Mouse (Mus musculus): Measurements from ENCODE around the gene Rnf222.

Gene Rnf222

DNA sequence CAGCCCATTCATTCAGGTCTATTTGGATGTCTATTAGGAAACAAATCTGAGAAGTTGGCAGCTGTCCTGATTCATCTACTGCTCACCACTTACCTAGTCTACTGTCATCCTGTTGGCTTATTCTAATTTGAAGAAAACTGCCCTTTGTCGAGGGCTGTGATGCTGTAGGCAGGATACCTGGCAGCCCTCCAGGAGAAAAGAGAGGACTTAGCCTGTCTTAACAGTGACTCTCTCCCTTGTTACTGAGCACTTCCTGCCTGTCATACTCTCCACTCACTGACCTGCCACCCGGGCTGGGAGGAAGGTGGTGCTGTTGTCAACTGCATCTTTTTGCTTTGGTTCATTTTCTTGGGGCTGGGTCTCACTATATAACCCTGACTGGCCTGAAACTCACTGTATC, 2.3 kb downstream of the Rnf222 start:
- no peak for DNase-seq (ENCODE audit: low spot score)

DNA sequence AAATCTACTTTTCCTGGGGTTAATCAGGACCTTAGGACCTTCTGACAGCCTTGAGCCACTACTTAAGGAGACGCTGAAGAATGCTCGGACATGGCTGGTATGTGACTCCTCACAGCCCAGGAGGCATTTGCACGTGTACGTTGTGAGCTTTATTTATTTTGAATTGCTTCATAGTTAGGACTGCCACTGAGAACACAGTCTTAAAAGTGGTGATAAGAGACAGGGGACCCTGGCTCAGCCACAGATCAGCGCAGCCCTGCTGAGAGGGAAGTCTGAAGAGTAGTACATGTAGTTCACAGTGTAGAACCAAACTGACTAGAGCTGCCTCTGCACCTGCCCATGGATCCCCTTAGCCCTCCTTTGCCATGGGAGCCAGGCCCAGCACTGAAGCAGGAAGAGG, 3.5 kb downstream of the Rnf222 start:
- DNase-seq (ENCODE audit: low spot score) = no peak

- no peak for DNase-seq (ENCODE audit: low spot score)
Observed at GRCm38 (mm10) chr11:68892233-68892832, 4.0 kb downstream of the Rnf222 start.

DNA sequence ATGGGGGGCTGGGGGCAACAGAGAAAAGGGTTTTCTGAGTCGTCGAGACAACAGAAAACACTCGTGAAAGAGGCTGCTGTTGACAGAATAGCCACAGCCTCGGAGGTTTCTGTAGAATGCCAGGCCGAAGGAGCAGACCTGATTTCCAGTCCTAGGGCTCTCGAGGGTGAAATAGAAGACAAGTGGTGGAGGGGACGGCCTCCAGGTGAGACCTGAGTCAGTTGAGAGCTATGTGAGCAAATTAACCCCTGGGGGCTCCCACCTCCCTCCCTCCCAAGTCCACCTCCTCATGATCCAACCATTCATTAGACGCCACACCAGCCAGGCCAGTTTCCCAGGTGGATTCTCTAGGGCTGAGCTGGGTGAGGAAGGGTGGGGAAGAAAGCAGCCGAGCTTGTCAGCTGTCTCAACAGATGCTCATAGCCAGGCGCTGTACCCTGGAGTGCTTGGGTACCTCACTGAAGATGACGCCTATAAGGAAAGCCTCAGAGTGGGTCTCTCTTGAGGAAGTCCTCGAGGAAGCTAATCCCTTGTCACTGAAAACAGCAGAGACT, 5.6 kb downstream of the Rnf222 start:
- DNase-seq (ENCODE audit: low spot score) = no peak

GRCm38 (mm10) chr11:68896247-68896646, 7.9 kb downstream of the Rnf222 start:
- no peak for DNase-seq (ENCODE audit: low spot score)

DNA sequence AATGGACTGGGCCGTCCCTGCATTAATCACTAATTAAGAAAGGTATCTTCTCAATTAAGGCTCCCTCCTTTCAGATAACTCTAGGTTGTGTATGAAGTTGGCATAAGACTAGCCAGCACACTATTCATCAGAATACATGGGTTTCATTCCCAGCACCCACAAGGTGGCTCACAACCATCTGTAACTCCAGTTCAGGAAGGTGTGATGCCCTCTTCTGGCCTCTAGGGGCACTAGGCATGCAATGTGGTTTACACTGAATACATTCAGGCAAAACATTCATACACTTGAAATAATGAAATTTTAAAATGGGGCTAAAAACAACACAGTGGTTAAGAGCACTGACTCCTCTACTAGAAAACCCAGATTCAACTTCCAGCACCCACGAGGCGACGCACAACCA, 8.8 kb downstream of the Rnf222 start:
- DNase-seq (ENCODE audit: low spot score) = no peak

DNA sequence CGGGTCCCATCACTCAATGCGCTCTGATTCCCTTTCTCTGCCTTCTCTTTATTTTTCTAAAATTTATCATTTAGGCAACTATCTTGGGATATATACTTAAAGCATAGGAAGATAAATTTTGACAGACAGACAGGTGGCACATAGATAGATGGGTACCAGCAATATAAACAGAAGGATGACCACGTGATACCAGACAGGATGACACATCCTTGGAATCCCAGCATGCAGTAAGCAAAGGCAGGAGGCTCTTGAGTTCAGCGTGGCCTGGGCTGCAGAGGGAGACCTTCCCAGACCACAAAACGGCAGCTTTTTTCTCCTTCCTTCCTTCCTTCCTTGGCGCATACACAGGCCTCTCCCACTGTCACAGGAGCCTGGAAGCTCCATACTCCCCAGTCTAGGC, 9.5 kb downstream of the Rnf222 start:
- DNase-seq (ENCODE audit: low spot score) = no peak

DNA sequence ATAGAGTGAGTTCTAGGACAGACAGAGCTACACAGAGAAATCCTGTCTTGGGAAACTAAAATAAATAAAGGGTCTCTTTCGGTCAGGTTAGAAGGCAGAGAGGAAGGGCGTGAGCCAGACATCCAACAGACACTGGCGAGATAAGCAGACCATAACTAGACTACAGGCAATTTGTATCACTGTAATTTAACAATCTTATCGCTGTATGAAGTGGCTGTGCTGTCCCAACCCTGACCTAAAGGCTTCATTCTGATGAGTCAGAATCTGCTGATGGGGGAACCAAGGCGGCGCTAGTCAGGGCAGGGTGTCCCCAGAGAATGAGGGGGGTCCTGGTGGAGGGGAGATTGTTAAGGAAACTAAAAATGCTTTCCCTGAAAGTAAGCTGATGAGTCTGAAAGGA, 10.4 kb downstream of the Rnf222 start:
- no peak for DNase-seq (ENCODE audit: low spot score)

DNA sequence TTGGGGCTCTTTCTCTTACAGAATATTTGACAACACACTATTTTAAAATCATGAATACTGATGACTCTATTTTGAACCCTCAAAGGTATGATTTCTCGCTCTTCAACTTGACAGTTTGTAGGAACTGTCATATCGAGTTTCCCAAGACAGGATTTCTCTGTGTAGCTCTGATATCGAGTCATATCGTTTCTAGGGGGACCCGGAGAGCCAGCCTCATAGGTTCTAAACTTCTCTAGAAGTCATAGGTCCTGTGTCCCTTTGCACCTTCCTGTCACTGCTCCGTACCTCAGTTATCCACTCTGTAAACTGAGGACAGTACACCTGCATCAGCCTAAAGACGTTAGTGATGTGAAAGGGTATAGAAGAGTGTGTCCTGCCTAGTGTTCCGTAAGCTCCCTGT, 11.5 kb downstream of the Rnf222 start:
- DNase-seq (ENCODE audit: low spot score) = no peak

- no peak for DNase-seq (ENCODE audit: low spot score)
Observed at GRCm38 (mm10) chr11:68900519-68901350, 12.4 kb downstream of the Rnf222 start.

DNA sequence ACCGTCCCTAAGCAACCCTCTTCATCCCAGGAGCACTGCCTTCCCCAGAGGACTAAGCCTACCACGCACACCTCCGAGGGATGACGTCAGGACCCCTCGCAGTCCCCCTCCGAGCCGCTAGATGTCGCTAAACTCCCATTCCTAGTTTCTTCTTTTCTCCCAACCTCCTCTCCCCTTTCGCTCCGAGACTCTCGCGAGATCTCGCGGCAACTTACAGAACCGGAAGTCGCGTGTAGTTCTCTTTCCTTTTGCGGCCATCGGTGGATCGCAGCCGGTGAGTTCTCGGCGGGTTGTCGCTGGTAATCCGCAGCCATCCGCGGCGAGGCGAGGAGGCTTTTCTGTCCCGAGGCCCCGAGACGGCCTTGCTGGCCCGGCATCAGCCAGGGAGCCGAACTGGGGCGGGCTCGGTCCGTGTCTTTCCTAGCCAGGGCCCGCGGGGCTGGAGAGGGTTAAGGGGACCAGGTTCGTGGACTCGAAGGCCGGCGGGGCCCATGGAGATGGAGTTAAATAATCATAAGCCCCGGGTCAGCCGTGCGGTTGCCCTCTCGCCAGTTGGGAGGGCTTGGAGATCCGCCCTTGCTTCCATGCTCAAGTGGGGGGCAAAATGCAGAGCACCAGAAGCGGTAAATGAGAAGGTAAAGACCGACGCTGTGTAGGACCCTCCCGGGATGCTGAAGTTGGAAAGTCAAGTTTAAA, 13.1 kb downstream of the Rnf222 start, which contains the start of gene Rpl26:
TSS of gene Rpl26 (plus strand) at position 233 of the 696 bp plus-strand sequence.
- peak; percentile 92 for DNase-seq (ENCODE audit: low spot score)

GRCm38 (mm10) chr11:68902047-68902364, 13.7 kb downstream of the Rnf222 start:
- no peak for DNase-seq (ENCODE audit: low spot score)

DNA sequence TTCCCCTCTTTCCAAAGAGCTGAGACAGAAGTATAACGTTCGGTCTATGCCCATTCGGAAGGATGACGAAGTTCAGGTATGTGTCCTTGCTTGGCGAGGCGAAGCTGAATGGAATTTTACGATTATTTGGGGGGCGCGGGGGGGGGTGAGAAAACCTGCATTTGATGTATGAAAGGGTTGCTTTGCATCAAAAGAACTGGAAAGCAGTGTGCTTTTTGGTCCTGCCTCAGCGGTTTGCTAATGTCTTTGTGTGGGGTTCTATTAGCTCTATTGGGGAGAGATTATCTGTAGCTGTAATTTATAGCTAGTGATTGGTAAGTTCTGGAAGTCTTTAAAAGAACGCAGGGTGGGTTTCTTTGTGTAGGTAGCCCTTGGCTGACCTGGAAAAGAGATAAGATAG, 14.0 kb downstream of the Rnf222 start:
- DNase-seq (ENCODE audit: low spot score) = no peak

DNA sequence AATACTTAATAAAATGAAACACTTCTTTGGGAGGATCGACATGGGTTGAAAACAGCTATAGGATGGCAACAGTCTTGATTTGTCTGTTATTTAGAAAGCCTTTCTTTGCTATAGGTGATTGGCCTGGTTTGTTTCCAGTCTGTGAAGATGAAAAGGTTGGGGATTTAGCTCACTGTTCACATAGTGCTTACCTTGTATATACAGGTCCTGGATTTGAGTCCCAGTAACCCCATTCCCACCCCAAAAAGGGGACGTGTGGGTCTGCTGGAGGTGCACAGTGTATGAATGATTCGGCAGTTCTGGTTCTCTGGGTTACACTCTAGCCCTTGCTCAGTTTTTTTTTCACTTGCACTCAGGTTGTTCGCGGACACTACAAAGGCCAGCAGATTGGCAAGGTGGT, 14.5 kb downstream of the Rnf222 start:
- no peak for DNase-seq (ENCODE audit: low spot score)

DNA sequence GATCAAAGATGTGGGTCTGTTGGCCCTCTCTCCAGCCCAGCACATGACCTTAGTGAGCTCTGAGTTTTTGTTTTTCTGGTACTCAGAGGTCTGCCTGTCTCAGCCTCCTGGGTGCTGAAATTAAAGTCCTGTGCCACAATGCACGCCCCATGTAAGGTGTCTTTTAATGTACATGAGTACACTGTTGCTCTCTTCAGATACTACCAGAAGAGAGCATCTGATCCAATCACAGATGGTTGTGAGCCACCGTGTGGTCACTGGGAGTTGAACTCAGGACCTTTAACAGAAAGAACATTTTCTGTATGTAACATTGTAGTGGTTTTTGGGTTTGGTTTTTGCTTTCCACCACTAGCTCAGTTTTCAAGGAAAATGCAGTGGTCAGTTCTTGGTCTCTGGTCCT, 15.4 kb downstream of the Rnf222 start:
- no peak for DNase-seq (ENCODE audit: low spot score)

GRCm38 (mm10) chr11:68904375-68905137, 16.2 kb downstream of the Rnf222 start:
- DNase-seq (ENCODE audit: low spot score) = peak; percentile 55

DNA sequence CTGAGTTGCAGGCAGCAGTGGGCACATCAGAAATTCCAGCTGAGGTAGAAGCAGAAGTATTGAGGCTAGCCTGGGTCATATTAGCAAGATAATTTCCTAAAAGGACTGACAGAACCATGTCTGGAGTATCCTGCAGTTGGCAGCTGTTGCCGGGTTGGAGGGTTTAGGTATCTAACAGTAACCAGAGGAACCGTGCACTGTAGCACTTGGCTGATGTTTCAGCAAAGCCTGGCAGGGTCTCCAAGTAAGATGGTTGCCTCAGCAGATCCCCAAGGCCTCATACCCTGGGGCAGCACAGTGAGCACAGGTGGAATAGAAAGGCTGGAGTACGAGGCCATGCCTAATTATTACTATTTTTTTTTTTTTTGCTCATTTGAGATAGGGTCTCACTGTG, 16.8 kb downstream of the Rnf222 start:
- no peak for DNase-seq (ENCODE audit: low spot score)

DNA sequence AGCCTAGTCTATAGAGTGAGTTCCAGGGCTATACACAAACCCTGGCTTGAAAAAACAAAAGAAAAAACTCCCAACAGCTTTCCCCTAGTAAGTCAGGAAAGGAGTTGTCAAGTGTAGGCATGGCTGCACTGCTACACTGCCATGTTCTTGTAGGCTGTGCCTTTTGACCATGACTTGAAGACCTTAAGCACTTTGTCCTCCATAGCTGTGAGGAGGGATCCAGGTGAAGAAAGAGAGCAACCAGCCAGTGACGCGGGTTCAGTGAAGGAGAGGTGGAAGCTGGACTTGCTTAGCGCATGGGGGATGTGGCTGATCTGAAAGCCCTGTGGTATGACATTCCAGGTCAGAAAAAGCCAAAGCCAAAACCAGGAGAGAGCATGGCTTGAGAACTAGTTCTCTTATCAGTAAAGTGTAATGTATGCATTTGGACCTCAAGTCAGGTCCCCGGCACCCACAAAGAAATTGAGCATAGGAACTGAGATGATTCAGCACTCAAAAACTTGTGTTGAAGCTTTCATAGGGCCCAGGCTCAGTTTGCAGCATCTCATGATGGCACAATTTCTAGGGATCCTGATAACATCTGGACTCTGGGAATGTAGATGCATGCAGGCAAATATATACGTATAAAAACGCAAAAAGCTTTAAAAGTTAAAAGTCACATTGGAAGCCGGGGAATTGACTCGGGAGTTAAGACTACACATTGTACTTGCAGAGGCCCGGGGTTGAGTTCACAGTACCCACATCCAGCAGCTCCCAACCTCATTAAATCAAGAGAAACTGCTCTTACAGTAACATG, 17.5 kb downstream of the Rnf222 start:
- DNase-seq (ENCODE audit: low spot score) = no peak

DNA sequence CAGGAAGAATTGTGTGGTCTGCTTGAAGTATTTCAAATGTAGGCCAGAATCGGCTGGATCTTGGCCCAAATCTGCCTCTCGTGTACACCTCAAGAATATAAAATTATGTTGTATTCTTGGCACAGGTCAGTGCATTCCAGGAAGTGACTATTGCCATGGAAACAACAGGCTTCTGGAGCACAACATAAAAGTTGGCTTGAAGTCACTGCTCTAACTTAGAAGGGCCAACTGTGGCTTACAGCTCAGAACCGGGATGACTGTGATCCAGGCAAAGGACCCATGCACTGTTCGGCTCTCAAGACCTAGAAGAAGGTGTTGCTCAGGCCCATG, 18.1 kb downstream of the Rnf222 start:
- DNase-seq (ENCODE audit: low spot score) = no peak

DNA sequence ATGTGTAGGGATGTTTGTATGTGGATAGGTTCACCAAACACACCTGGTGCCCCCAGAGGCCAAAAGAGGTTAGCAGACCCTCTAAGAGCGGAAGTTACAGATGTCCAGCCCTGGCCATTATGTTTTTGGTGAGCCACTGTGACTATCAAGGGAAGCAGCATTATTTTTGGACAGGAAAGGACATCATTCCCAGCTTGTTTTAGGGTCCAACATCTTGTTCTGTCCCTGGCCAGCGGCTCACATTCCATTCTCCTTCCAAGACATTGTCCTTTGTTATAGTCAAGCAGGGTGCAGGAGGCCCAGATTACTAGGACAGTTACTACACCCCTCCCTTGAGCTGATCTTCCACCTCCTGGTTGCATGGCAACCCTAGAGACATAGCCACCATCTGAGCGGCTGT, 18.9 kb downstream of the Rnf222 start:
- DNase-seq (ENCODE audit: low spot score) = no peak

DNA sequence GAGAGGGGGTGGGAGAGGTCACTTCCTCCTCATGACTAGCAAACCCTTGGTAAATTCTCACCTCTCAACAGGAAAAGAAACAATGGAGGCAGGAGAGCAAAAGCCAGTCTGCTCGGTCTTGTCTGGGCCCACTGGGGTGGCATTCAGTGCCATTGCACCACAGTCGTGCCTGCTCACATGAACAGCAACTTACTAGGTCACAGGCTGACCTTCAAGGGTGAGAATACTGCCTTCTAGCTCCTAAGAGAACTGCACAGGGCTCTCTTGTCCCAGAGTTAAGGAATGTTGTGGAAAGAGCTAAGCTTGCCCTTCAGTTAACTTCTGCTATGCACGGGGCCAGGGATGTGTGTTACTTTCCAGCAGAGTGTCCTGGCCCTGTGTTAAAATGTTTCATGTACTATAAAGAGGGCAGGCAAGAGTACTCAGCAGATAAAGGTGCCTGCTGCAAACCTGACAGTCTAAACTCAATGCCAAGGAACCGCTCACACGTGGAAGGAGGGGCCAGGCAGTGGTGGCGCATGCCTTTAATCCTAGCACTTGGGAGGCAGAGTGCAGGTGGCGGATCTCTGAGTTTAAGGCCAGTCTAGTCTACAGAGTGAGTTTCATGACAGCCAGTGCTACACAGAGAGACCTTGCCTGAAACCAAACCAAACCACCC, 20.6 kb downstream of the Rnf222 start:
- no peak for DNase-seq (ENCODE audit: low spot score)

All from ovary, postnatal 10 days (tissue).